Comparison of ENCODE assay signal across 9 mouse cellular contexts in genomic region chr3:121428230-121428629, GRCm38 (mm10). TPM values are rescaled to one million over a fixed set of nuclear protein-coding genes. Genes with fewer than 3 reads are reported as not detected.
DNase-seq lines count a peak whose midpoint lies in the region; ATAC-seq lines count a peak whose summit lies in the region.
"Had no signal": no experiment of that assay in that cellular context is flagged by ENCODE, and none has a peak within 500 bp of the region (broad histone marks: within the 10 kb centered on the region; RNA-seq: fewer than 3 reads in every experiment).

No protein-coding gene starts in this region.

- intact Hi-C loops in heart, postnatal 14 days (cut with DNase I): loop anchor here (10.0 kb wide), 1 partner anchor 253 kb away; the partner anchor contains the start of gene Rwdd3

- no peak for ATAC-seq in heart, embryonic 11.5 days (replicated peaks; ENCODE audit: insufficient number of reproducible peaks, low FRiP score, low TSS enrichment)
- no peak for ATAC-seq in neural tube, embryonic 12.5 days (ENCODE audit: low FRiP score, low read depth)

- 9% methylated on average over 8 of the region's 8 CpGs for WGBS in heart, embryonic 11.5 days (ENCODE audit: insufficient replicate concordance)
- 7% methylated on average over 8 of the region's 8 CpGs for WGBS in neural tube, embryonic 12.5 days

- DNase-seq in heart, adult 11 months: peak; percentile 91
- no peak for DNase-seq in heart, postnatal 14 days
- peak; percentile 48 for DNase-seq in NIH3T3 (ENCODE audit: low read depth)
- DNase-seq in kidney, postnatal 14 days: peak; percentile 58
- DNase-seq in embryo, embryonic 11 days: no peak
- DNase-seq in gastrocnemius, postnatal 25 days: no peak

- H3K36me3 ChIP-seq in heart, embryonic 11.5 days (ENCODE audit: control insufficient read depth, insufficient read depth, low read length): no peaks in the 10 kb centered on the region
- no peaks in the 10 kb centered on the region for H3K36me3 ChIP-seq in neural tube, embryonic 12.5 days

- peak overlapping the region; percentile 92 for H3K4me2 ChIP-seq in heart, embryonic 11.5 days
- H3K4me2 ChIP-seq in neural tube, embryonic 12.5 days (replicated peaks): peak overlapping the region; percentile 78

- H3K27me3 ChIP-seq in heart, embryonic 11.5 days (ENCODE audit: control insufficient read depth, insufficient read depth, low read length): no peaks in the 10 kb centered on the region
- no peaks in the 10 kb centered on the region for H3K27me3 ChIP-seq in neural tube, embryonic 12.5 days (replicated peaks)

- peak overlapping the region; percentile 97 for H3K9ac ChIP-seq in heart, embryonic 11.5 days (ENCODE audit: low read depth, low read length)
- H3K9ac ChIP-seq in neural tube, embryonic 12.5 days: peak overlapping the region; percentile 98

- H3K9me3 ChIP-seq in heart, embryonic 11.5 days (replicated peaks; ENCODE audit: control insufficient read depth, low read length): no peaks in the 10 kb centered on the region
- no peaks in the 10 kb centered on the region for H3K9me3 ChIP-seq in neural tube, embryonic 12.5 days
- H3K9me3 ChIP-seq: megakaryocyte, embryonic 14.5 days had no signal

- H3K4me3 ChIP-seq in heart, embryonic 11.5 days (ENCODE audit: low read depth, low read length): peak overlapping the region; percentile 88
- peak overlapping the region; percentile 89 for H3K4me3 ChIP-seq in neural tube, embryonic 12.5 days

- H3K4me1 ChIP-seq in heart, embryonic 11.5 days (ENCODE audit: control insufficient read depth, insufficient read depth, low read length): peaks cover 41% of the 10 kb centered on the region
- H3K4me1 ChIP-seq in neural tube, embryonic 12.5 days: peaks cover 44% of the 10 kb centered on the region

- H3K27ac ChIP-seq in heart, embryonic 11.5 days (ENCODE audit: low read depth, low read length): peak overlapping the region; percentile 98
- H3K27ac ChIP-seq in neural tube, embryonic 12.5 days: no peak overlapping the region

RNA-seq across cellular contexts. Expression of gene Cnn3, which starts 1.9 kb away (rescaled TPM):
- total RNA-seq in heart, postnatal 14 days (2021): 10 to 100 TPM; 68.1 to 74.9 TPM
- polyA plus RNA-seq in heart, embryonic 11.5 days (2014; fragmentation: Nextera tagmentation; extraction: Ambion mirVana): 488 and 525 TPM in 2 replicates
- polyA plus RNA-seq in neural tube, embryonic 12.5 days (2016; fragmentation: Nextera tagmentation; extraction: Ambion mirVana): 909 and 919 TPM in 2 replicates
- 10 to 100 TPM; 28.0 to 29.2 TPM for total RNA-seq in gastrocnemius, postnatal 25 days (2021)

Comparison
In these comparisons a context has a peak if more than half of its experiments do, and no peak if none do; other contexts are left out.
1. DNase-seq: peak in heart, adult 11 months (single experiment), NIH3T3 (single experiment) and kidney, postnatal 14 days (single experiment); none in heart, postnatal 14 days (0 of 2), embryo, embryonic 11 days (single experiment) and gastrocnemius, postnatal 25 days (single experiment).